Mouse (Mus musculus): ENCODE results near the gene Catsperd. TPM values are rescaled to one million over a fixed set of nuclear protein-coding genes. Genes with fewer than 3 reads are reported as not detected.

Gene Catsperd
- not detected for total RNA-seq (2021)
- long read RNA-seq, experiment 1, result 0 reads
- long read RNA-seq, experiment 2, partial matches to known transcripts, result 0 of 1 reads
- long read RNA-seq, experiment 2, other reads (novel, unspliced or antisense), result 1 of 1 reads

DNA sequence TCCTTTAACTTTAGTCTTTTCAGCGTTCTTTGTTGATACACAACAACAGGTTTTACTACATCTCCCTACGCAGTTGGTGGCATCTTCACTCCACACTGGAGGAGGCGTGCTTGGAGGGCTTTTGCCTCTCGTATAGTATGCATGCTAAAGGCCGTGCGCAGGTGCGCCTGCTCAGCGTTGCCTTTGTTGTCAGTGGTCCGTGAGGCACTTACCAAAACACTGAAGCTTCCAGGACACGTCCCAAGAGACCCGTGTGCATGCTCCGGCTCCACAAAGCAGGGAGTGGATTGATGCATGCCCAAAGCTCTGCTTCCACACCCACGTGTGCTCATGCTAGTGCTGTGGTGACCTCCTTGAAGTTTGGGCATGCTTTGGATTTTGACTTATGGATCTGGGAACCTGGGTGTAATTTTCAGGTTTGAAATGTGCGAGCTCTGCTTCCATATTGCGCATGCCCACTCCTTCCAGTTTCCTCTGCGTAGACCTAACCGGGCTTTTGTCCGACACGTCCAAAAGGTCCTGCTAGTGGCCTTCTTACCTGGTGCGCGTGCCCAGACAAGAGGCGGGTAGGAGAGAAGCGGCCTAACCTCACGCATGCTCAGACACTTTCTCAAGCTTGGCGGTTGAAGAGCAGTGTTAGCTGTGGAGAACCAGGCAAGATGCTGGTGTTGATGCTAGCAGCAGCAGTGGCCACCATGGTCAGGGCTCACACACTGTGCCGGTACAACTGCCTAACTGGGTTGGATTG lies at the start of gene Catsperd:
TSS of gene Catsperd (plus strand) at position 614 of the 748 bp plus-strand sequence.
- DNase-seq, result no peak
- intact Hi-C loops (cut with DNase I), result loop anchor here (5.0 kb wide), 1 partner anchor 40 kb away; no protein-coding TSS in a partner anchor

DNA sequence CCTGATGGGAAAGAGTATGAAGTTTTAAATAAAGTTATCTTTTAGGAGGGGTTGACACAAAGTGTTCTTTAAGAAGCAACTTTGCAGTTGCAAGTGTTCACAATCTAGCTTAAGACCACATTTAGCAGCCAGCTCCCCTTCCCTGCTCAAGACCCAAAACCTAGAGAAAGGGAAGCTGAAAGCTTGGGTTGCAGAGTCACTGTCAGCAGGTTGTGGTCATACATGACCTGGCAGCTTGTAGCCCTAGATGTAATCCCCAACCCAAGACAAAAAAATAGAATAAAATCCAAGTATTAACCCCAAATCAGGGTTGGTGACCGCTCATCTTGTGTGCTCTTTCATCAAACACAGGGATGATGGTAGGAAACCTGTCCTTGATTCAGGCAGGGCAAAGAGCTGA lies 44.9 kb upstream of the Catsperd start:
- intact Hi-C loops (cut with DNase I), result no loop called here
- DNase-seq, result no peak

DNA sequence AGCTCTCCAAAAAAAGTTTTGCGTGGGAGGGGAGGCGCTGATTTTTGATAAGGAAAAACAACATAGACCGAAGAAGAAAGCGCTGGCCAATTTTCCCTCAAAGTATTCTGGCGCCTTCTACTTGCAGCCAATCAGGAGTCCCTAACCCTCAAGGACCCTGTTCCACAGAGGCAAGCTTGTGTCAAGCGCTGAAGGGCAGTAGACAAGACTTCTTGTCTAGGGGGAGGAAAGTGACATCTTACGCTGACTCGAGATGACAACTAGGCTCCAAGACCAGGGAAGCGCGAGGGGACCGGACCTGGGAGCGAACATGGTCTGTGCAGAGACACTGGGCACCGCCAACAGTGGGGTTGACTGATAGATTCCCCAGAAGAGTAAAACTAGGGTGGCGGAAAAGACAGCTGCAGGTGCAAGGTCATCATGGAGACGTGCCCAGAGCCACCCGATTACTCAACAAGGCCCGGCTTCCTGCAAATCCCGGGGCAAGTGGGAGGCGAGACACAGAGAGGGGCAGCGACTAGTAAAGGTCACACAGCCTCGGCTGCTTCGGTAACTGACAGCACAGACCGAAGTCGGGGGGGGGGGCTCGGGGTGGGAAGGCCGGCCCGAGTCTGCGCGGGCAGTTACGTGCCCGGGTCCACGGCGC lies 44.2 kb upstream of the Catsperd start:
- peak; percentile 44 for DNase-seq
- intact Hi-C loops (cut with DNase I), result no loop called here

DNA sequence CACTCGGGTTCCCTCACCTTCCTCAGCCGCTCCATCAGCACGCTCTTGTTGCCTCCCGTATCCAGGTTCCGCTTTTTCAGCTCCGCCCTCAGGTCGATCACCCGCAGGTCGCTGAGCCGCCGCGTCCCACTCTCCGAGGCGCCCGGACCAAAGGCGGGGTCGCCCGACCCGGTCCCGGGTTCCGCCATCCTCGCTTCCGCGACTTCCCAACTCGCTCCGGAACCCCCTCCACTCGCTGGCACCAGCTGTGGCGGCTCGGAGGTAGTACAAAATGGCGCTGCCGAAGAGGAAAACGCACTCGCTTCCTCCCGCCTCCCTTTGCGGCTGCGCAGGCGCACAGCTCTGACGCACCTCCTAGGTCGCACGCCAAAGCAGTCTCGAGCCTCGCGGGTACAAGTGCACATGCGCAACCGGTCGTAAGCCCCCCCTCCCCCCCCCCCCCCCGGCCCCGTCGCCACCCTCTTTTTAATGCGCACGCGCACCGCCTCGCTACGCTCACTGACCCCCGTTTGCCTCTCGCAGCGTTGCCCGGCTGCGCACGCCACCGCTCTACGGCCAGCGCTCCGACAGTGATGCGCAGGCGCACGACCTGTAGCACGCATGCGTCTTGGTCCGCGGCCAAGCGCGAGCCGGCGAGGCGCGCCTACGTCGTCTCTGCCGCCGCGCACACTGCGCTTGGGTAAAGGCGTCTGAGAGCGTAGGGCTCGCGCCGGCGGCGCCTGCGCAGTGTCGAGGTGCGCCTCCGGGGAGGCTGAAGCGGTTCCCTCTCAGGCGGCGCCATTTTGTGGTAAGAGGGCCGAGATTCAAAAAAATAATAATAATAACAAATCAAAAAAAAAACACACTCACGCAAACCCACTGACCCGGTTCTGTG lies 43.4 kb upstream of the Catsperd start, which contains the start of the genes Safb2 and Safb:
TSS of gene Safb2 (minus strand) at position 329 of the 874 bp plus-strand sequence.
TSS of gene Safb (plus strand) at position 569 of the 874 bp plus-strand sequence.
- DNase-seq, result peak; percentile 100
- intact Hi-C loops (cut with DNase I), result loop anchor here (5.0 kb wide), 1 partner anchor 697 kb away; no protein-coding TSS in a partner anchor

DNA sequence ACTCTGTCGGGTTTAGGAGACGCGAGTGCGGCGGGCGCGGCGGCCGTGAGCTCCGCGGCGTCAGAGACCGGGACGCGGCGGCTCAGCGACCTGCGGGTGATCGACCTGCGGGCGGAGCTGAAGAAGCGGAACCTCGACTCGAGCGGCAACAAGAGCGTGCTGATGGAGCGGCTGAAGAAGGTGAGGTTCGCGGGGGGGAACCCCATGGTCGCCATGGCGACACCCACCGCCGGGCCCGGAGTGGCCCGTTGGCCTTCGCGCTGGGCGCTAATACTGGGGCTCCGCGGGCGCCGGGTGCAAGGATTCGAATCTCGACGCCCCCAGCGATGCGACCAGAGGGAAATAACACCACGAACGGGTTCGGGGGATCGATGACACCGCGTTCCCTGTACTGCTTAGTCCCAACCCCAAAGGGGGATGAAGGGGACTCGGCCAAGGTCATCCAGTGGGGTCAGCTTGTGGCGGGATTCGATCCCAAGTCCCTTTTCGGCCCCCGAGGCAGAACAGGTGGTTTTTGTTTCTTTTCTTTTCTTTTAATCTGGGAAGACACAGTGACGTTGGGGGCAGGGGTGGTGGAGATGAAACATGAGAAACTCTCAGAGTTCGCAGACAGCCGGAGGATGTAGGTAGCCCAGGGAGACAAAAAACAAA lies 42.6 kb upstream of the Catsperd start:
- intact Hi-C loops (cut with DNase I), result loop anchor here (5.0 kb wide), 1 partner anchor 698 kb away; no protein-coding TSS in a partner anchor
- DNase-seq, result peak; percentile 57 to 58

DNA sequence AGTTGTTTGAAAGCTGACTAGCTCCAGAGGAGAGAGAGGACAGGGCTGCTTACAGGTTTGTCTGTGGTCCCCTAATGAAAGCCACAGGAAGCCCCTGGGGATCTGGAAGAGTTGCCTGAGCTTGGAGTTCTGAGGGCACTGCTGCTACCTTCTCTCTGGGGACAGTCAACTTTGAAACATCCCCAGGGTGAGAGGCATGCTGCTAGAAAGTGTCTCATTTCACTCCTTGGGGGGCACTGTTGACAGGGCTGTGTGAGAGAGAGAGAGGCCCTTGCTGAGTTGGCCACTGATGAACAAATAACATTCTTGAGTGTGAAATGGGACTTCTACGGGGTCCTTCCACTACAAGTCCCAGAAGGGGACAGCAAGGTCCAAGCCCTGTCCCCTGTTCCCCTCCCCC lies 40.2 kb upstream of the Catsperd start:
- intact Hi-C loops (cut with DNase I), result loop anchor here (2.0 to 5.0 kb wide), 2 partner anchors 17 to 700 kb away; no protein-coding TSS in a partner anchor
- no peak for DNase-seq

DNA sequence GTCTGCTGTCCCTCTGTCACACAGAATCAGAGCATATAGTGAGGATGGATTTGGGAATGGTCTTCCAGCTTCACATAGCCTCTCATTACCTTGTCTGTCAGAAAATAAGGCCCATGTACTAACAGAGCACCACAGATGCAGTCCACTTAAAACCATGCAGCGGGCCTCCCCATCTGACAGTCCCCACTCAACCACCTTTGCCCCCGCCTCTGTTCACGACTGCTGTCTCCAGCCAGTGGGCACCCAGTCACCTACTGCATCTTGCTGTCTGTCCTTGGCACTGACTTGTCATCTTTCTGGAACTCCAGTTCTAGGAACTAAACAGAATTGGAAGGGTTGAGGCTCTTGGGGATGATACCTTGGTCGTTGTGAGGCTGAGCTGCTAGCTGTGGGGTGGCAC lies 39.0 kb upstream of the Catsperd start:
- intact Hi-C loops (cut with DNase I), result loop anchor here (2.0 to 5.0 kb wide), 2 partner anchors 16 to 702 kb away; no protein-coding TSS in a partner anchor
- no peak for DNase-seq

DNA sequence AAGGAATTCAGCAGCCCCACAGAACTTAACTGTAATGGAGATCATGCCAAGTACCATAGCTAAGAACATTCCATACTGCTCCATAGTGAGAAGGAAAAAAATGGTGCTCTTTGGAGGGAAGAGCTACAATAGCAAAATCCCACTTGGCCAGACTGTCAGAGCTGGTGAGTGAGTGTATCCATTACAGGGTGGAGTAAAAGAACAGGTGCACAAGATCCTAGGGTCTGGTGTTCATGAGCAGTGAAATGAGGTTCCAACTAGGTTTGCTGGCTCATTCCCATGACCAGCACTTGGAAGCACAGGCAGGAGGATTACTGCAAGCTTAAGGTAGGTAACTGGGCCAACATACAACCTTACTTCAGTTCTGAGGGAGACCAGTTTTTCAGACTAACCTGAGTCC lies 35.4 kb upstream of the Catsperd start:
- intact Hi-C loops (cut with DNase I), result no loop called here
- DNase-seq, result no peak

DNA sequence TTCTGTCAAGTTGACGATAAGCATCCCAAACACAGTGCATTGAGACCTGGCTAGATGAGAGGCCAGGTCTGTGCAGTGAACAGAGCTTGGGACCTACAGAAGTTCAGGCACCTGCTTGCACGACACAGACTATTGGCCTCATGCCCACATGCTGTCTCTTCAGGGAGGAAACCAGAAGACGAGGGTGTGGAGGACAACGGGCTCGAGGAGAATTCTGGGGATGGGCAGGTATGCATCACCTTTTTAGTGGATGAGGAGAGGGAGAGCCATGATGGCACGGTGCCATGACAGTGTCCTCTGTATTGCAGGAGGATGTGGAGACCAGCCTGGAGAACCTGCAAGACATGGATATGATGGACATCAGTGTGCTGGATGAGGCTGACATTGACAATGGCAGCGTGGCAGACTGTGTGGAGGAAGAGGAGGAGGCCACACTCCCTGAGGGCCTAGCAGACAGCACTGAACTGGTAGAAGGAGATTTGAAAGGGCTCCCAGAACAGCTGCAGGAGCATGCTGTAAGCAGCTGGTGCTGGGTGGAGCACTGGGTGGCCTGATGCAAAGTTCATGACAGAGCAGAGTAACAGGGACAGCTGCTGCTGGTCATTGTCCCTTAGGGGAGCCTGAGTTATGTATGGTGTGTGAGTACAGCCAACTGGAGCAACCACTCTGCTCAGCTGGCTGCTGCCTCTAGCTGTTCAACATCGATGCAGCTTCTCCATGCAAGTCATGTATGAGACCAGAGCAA lies 34.2 kb upstream of the Catsperd start:
- peak; percentile 54 for DNase-seq
- intact Hi-C loops (cut with DNase I), result no loop called here

DNA sequence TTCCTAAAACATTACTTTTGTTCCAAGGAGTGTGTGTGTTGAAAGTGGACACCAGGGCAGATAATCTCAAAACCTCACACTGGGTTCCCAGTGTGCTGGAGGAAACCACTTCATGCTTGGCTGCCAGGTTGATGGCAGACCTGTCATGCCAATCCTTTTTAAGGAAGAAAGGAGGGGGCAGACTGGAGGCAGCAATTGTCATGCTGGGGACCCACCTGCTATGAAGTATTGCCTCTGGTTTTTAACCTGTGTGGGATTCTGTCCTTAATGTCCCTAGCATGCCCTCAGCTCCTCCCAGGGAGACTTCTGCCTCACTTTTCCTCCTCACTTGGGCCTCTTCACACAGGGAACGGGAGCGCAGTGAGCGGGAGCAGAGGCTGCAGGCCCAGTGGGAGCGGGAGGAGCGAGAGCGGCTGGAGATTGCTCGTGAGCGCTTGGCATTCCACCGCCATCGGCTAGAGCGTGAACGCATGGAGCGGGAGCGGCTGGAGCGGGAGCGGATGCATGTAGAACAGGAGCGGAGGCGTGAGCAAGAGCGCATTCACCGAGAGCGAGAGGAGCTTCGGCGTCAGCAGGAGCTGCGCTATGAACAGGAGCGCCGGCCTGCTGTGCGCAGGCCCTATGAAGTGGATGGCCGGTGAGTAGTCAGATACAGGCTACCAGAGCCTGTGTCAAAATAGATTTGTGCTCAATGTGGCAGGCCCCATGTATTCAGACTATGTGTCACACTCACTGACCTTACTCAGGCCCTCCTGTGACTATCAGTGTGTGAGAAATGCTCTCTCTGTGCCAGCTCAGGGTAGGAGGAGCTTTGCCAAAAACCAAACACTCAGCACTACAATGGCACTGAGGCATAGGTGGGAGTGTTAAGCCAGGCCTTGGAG lies 24.5 kb upstream of the Catsperd start:
- DNase-seq, result no peak
- intact Hi-C loops (cut with DNase I), result loop anchor here (2.0 kb wide), 1 partner anchor 15 kb away; no protein-coding TSS in a partner anchor

DNA sequence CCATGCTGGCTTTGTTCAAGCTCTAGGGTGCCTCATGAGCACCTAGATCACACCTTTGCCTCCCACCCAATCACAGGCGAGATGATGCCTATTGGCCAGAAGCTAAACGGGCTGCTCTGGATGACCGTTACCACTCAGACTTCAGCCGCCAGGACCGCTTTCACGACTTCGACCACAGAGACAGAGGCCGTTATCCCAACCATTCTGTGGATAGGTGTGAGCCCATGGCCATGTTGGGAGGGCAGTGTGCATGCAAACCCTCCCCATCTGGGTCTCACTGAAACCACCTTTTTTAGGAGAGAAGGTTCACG lies 23.9 kb upstream of the Catsperd start:
- intact Hi-C loops (cut with DNase I), result loop anchor here (2.0 kb wide), 1 partner anchor 15 kb away; no protein-coding TSS in a partner anchor
- no peak for DNase-seq

DNA sequence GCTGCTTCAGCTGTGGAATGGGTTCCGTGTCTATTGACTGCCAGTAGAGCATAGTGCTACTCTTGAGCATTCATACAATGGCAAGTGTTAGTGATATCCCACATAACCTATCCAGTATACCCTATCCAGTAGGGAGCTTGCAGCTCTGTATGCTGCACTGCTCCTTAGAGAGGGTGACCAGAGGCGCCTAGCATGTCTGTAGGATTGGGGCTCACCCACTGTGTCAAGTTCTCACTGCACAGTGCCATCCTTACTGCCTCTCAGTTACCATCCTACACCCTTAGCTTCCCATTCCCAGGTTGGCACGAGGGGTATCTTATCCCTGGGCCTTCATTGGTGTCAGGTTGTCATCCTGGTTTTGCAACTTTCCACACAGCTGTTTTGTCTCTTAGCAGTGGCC lies 23.5 kb upstream of the Catsperd start:
- intact Hi-C loops (cut with DNase I), result loop anchor here (2.0 kb wide), 1 partner anchor 16 kb away; no protein-coding TSS in a partner anchor
- DNase-seq, result no peak

DNA sequence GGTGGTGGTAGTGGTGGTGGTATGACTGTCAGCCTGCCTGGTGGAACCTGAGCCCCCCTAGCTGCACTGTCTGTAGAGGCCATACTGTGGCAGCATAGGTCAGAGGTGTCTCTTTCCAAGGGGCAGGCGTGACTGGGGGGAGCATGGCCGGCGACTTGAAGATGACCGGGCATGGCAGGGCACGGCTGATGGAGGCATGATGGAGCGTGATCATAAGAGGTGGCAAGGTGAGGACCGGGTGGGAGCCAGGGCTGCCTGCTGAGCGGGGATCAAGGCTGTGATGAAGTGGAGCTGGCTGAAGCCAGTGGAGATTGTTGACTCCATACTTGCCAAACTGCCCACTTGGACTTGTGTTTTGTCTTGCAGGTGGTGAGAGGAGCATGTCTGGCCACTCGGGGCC lies 22.5 kb upstream of the Catsperd start:
- intact Hi-C loops (cut with DNase I), result loop anchor here (2.0 kb wide), 1 partner anchor 17 kb away; no protein-coding TSS in a partner anchor

DNA sequence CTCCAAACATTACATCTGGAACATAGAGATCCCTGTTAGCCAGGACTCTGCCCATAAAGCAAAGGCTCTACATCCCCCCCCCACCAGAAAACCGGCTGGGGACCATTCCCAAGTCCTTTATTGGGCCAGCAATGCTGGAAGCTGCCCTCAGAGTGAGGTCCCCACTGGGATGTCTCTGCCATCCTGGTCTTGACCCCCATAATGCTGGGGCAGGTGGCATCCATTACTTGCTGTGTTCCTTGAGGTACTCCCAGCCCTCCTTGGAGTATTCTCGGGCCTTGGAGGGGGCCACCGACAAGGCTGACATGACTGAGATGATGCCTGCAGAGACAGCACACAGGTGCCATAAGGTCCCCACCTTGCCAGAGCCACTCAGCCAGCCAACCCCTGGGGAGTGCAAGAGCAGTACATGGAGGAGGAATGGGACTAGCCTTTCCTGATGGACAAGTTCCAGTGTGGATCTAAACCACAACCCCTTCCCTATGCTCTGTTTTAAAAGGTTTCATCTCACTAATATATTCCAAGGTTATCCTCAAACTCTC lies 20.4 kb upstream of the Catsperd start:
- intact Hi-C loops (cut with DNase I), result no loop called here
- DNase-seq, result no peak

More for the DNA sequence above, 22.5 kb upstream of the Catsperd start:
- no peak for DNase-seq

DNA sequence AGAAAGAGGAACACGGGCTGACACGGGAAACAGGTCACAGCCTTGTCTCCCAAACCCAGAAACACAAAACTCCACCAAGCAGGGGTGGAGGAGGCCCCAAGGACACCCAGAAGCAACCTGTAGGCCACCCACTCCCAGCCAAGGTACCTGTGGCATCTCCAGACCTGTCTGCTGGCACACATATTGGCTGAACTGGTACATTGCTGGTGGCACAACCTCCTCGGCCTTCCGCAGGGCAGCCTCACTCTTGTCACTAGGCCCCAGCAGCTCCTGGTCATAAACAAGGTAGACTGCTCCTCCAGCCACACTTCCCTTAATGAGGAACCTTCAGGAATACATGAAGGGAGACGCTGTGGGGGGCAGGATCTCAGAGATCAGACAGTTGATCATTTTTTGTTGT lies 19.2 kb upstream of the Catsperd start:
- intact Hi-C loops (cut with DNase I), result no loop called here
- DNase-seq, result no peak

DNA sequence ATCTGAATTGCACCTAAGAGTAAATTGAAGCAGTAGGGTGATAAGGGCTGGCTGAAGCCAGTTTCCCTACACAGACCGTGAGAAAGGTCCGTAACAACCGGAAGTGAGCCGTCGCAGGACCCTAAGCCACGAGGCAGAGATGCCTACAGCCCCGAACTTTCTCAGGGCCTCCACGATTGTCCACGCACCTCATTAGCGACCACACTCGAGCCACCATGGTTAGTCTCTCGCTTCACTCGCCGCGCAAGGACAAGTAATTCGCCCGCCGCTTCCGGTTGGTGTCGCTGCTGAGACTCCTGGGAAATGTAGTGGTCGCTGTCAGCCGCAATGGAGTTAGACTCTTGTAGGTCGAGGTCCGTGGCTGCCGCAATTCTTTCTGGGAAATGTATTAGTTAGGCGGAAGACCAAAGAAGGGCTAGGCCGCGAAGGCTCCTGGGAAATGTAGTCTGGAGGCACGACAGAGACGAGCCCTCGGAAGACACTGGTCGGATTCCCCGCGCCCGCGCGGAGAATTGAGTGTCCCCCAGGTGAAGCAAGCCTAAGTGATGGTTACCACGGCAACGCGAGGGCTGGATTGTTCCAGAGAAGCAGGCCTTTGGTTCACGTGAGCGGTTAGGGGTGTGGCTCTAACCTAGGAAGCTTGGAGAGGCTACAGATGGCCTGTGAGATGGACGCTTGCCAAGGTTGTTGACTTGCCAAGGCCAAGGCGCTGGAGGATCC lies 18.3 kb upstream of the Catsperd start, which contains the start of gene 2410015M20Rik:
TSS of gene 2410015M20Rik (minus strand) at position 320 of the 720 bp plus-strand sequence.
- DNase-seq, result peak; percentile 90 to 92
- intact Hi-C loops (cut with DNase I), result no loop called here

DNA sequence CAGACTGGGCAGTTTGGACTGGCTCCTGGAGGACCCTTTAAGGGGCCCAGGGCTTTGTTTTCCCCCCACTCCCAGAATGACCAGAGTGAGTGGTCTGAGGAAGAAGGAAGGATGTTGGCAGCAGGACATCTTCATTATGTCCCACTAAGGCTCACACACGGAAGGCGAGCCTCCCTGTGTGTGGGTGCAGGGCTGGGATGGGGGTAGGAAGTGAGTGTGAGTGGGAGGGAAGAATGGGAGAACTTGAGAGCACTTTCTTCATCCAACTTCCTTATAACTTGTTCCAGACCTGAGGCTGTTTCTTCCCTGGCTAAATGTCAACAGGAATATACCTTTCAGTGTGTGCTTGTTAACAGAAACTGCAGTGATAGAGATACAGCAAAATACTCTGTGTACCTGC lies 16.6 kb upstream of the Catsperd start:
- intact Hi-C loops (cut with DNase I), result no loop called here
- DNase-seq, result no peak
